Mouse (Mus musculus) gastrocnemius, adult 18-20 months (tissue): ENCODE results near the gene Amdhd1. TPM values are rescaled to one million over a fixed set of nuclear protein-coding genes. Genes with fewer than 3 reads are reported as not detected.
"Not testable (repeated sequence)": the region's sequence is repeated elsewhere in the genome, so short reads cannot be mapped to it uniquely, and the experiment has no call there.

ENCODE experiments used
- DNase-seq: peaks from one replicate; pipeline ENCODE4 v3.0.0; 2021; ENCODE audit warnings: low spot score
- long read RNA-seq, 2 experiments: library from polyadenylated mRNA; stranded (forward); transcript quantifications; one replicate each; pipeline ENCODE4 v2.0.0; 2021
- total RNA-seq, 2 experiments: library from RNA; stranded (reverse); gene quantifications; 2 replicates each; pipeline ENCODE4 v1.2.3; 2021

Amdhd1 gene
- total RNA-seq, result under 1 TPM in 1 of 2 experiments, not detected in 1; 0.12 TPM
- long read RNA-seq, experiment 1, result 0 reads
- long read RNA-seq, experiment 2, result 0 reads

GRCm38 (mm10) chr10:93539775-93540430 lies at the start of gene Amdhd1:
Amdhd1 (minus strand) TSS chr10:93540033.
- peak; percentile 76 for DNase-seq

DNA sequence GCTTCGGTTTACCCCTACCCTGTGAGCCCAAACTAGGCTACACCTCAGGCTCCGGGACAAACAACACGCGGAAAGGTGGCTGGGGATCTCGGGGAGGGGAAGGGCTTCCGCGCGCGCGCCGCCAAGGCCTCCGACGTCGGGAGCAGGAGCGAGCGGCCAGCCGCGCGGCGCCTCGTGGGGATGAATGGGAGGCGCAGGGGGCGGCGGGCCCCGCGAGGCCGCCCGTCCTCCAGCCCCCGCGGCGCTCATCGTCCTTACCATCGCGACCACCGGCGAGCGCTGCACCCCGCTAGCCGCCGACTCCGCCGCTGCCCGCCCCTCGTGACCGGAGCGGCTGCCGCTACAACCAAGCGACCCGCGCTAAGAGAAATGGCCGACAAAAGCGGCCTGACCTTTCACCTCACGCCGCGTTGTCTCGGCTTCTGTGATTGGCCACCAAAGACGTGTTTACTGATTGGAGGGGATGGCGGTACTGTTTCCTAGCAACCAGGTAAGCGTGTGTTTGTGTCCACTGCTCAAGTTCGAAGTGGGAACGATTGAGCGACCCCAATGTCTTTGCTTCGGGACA lies 49.5 kb upstream of the Amdhd1 start, which contains the start of gene Snrpf:
Gene Snrpf (minus strand): TSS at position 426 of the 568 bp plus-strand sequence.
- peak; percentile 94 for DNase-seq

DNA sequence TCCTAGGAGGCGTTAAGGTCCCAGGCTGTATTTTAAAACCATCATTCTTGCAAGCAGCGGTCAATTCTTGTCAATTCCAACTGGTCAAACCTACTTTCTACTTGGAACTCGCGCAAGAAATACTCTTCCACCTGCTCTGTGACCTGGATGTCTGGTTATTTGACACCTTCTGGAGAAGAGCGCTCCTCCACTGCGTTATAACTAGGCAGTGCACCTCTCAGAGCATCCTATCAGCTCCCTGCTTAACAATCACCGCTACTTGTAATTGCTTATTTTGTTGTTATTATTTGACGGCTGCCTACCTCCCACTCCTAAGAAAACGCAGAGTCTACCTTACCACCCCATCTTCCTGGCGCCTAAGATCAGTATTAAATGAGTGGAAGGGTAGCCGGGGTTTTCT lies 49.0 kb upstream of the Amdhd1 start:
- no peak for DNase-seq

DNA sequence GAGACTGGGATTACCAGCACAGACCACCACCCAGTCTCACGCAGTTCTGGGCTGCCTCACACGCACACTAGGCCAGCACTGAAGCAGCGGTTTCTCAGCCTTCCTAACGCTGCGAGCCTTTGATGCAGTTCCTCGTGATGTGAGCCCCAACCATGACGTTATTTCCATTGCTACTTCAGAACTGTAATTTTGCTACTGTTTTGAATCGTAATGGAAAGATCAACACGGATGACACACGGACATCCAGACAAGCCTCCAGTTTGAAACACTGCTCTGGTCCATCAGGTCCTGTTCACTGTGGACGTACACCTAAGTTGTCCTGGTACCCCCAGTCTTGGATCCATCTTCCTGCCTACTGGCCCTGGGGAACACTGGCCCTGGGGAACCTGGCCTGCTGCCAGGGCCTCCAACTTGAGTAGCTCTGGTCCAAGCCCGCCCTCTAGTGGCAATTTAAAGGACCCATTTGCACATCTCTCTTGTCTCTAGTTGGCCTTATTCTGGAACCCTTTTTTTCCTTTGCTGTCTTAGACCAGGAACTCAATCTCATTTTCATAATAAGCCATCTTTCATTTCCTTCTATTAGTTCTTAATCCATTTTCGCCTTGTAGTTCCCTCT lies 37.5 kb upstream of the Amdhd1 start:
- peak; percentile 66 for DNase-seq

DNA sequence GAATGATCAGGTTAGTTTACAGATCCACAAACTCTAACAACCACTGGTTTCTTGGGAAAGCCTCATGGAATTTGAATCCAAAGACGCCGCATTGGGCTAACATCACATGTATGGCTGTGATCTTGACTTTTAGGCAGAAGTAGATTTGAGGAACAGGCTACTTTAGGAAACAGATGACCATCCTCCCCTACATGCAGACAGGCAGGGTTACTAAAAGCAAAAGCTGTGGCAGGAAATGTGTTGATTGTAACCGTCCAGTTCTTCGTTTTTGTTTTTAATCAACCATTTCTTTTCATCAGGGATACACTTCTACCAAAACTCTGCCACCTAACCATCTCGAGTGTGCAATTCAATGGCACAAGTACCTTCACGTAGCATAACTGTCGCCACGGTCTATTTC lies 36.1 kb upstream of the Amdhd1 start:
- DNase-seq, result no peak

- no peak for DNase-seq
Measured at GRCm38 (mm10) chr10:93574966-93575365, 35.1 kb upstream of the Amdhd1 start.

- DNase-seq, result no peak
Measured at GRCm38 (mm10) chr10:93572209-93572608, 32.4 kb upstream of the Amdhd1 start.

DNA sequence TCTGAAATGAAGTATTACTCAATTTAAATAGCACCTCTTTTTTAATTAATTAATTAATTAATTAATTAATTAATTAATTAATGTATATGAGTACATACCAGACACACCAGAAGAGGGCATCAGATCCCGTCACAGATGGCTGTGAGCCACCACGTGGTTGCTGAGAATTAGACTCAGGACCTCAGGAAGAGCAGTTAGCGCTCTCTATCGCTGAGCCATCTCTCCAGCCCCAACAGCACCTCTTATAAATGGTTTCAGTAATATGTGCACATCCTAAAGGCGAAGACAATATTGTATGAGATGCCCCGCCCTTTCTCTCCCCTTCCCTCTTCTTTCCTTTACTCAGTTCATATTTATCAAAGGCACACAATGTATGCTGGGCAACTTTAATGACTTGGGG lies 28.8 kb upstream of the Amdhd1 start:
- no peak for DNase-seq

DNA sequence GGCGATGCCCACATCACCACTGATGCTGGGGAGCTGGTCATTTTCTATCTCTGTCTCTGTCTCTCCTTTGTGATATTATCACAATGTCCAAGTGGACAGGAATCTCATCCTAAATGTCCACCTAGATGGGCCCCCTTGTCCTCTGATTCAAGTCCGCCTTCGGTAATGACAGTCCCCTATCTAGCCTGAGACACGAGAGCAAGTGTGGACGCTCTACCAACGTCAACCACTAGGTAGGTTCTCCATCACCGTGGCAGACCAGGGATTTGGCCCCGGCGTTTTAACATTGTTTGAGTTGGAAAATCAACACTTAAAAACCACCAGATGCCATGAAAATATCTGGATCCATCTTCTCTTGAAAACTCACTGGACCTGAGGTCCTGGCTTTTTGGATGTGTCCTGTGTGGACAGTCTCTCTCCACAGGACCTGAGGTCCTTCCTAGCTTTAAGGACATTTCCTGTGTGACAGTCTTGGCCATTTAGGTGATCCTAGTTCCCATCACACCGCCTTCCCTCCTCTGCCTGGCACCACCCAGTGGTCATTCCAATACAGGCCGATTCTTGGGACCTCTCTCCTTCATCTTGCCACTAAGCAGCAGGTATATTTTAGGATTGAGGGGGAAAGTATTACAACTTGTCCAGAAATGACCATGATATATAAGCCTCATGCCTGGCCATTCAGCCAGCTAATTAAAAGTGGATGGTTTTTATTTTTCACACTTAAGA lies 28.2 kb upstream of the Amdhd1 start:
- no peak for DNase-seq

DNA sequence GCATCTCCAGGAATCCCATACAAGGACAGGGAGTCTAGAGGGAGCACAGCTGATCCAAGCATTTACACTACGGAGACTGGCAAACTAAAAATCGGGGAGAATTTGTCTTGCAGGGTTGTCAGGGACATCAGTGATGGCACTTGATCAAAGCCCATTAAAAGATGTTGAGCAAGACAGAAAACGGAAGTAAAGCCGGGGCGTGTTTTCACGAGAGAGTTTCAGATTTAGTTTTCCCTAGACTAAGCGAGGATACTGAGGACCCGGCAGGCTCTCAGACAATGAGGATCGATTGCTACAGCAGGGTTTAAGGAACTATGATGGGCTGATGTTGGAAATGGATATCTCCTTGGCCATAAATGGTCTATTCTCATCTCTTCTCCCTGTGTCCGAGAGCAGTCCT lies 27.2 kb upstream of the Amdhd1 start:
- DNase-seq, result no peak

GRCm38 (mm10) chr10:93564518-93565090 lies 24.8 kb upstream of the Amdhd1 start:
- no peak for DNase-seq

- DNase-seq, result no peak
Measured at GRCm38 (mm10) chr10:93559786-93560185, 20.0 kb upstream of the Amdhd1 start.

- not testable (repeated sequence) for DNase-seq
Measured at GRCm38 (mm10) chr10:93557971-93558370, 18.1 kb upstream of the Amdhd1 start.

DNA sequence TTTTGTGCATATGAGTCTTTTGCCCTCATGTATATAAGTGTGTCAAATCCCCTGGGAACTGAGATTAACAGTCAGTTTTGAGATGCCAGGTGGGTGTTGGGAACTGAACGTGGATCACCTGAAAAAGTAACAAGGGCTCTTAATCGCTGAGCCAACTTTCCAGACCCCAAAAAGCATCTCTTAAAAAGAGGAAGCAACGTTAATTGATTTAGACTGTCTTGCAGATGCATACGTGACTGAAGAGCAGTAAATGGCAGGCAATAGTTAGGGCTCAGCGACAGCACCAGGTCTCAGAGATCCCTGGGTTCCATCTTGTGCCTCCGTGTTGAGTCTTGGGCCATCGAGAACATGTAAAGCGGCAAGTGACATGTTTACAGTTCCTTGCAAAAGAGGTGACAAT lies 12.8 kb upstream of the Amdhd1 start:
- DNase-seq, result no peak

GRCm38 (mm10) chr10:93549821-93550220 lies 10.0 kb upstream of the Amdhd1 start:
- no peak for DNase-seq

DNA sequence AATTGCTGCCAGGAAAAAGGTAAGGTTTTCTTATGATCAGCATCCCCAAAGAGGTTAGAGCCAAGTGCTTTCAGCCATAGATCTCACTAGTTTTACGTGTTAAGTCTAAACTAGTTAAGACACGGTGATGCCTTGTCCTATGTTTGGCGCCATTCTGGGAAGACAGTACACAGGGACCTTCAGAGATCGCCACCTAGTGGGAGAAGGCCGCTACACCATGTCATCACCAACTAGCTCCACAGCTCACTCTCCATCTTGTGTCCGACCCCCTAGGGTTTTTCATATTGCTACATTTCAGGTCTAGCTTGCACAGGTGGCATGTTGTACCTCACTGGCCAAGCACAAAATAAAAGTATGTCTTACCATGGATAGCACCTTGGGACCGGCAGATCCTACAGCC lies 9.2 kb upstream of the Amdhd1 start:
- DNase-seq, result peak; percentile 72

- DNase-seq, result no peak
Measured at GRCm38 (mm10) chr10:93547741-93548270, 8.0 kb upstream of the Amdhd1 start.

GRCm38 (mm10) chr10:93544172-93544571 lies 4.3 kb upstream of the Amdhd1 start:
- DNase-seq, result no peak

- no peak for DNase-seq
Measured at GRCm38 (mm10) chr10:93543176-93543575, 3.3 kb upstream of the Amdhd1 start.

GRCm38 (mm10) chr10:93542356-93542755 lies 2.5 kb upstream of the Amdhd1 start:
- no peak for DNase-seq

- DNase-seq, result no peak
Measured at GRCm38 (mm10) chr10:93541585-93541984, 1.8 kb upstream of the Amdhd1 start.
